Mouse (Mus musculus): ENCODE measurements around the gene Opcml. TPM values are rescaled to one million over a fixed set of nuclear protein-coding genes. Genes with fewer than 3 reads are reported as not detected.

Opcml gene
- total and polyA plus RNA-seq, 2 experiments from 2014 or later = 48.3 to 140 TPM

DNA sequence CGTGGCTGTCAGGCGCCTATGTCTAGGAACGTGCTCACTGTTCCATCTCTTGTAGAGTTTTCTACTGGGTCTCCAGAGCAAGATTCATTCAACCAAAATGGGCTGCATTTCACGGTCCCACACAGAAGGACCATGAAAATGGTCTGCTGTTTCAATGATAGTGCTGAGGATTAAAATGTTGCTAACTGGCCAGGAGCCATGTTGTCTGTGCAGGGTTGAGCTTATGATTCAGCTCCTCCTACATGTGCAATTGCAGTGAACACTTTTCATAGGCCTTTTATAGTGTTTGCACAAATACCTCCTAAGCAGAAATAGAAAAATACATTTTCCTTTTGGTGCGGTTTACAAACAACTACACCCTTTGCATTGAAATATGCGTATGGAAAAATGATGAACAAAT is 684.0 kb downstream of the Opcml start:
- TF ChIP-seq CTCF (IDR thresholded peaks at IDR 0.05; ENCODE audit: low read depth) = no peak
- H3K4me1 ChIP-seq (ENCODE audit: insufficient read depth) = no peaks in the 10 kb centered on the region
- no peaks in the 10 kb centered on the region for H3K27me3 ChIP-seq (ENCODE audit: insufficient read depth, low read length)
- H3K9me3 ChIP-seq (ENCODE audit: low read length) = no peaks in the 10 kb centered on the region
- H3K4me2 ChIP-seq (ENCODE audit: low read depth) = no peak overlapping the region
- no peak overlapping the region for H3K4me3 ChIP-seq (ENCODE audit: low read depth, low read length)
- ATAC-seq = no peak
- H3K36me3 ChIP-seq (ENCODE audit: insufficient read depth) = no peaks in the 10 kb centered on the region
- H3K9ac ChIP-seq = no peak overlapping the region
- DNase-seq = no peak
- 92% methylated on average over 6 of the region's 6 CpGs for WGBS
- H3K27ac ChIP-seq (ENCODE audit: low read depth, low read length) = no peak overlapping the region

DNA sequence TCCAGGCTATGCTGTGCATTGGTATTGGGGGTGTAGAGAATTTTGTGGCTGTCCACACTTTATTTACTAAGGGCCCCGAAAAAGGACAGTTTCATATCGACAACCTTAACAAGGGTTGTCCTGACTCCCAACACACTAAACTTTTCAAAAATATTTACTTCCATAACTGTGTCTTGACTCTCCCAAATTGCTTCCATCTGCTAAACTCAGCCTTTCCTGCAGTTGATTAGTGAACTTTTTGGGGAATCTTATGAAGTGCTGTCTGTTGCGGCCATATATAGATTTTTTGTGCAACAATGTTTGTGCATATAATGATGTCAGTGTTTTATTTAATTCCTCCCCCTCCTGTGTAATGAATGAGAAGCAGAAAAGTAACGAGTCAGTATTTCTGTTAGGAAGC is 690.7 kb downstream of the Opcml start:
- DNase-seq (no peak), ATAC-seq (no peak)
- Histone ChIP-seq H3K36me3 (ENCODE audit: insufficient read depth) (no peaks in the 10 kb centered on the region), H3K4me2 (ENCODE audit: low read depth) (no peak overlapping the region), H3K9me3 (ENCODE audit: low read length) (no peaks in the 10 kb centered on the region), H3K9ac (no peak overlapping the region), H3K27ac (ENCODE audit: low read depth, low read length) (no peak overlapping the region), H3K27me3 (ENCODE audit: insufficient read depth, low read length) (no peaks in the 10 kb centered on the region), H3K4me1 (ENCODE audit: insufficient read depth) (no peaks in the 10 kb centered on the region), H3K4me3 (ENCODE audit: low read depth, low read length) (no peak overlapping the region)
- no peak for TF ChIP-seq CTCF (IDR thresholded peaks at IDR 0.05; ENCODE audit: low read depth)
- 78% methylated on average over 4 of the region's 4 CpGs for WGBS

DNA sequence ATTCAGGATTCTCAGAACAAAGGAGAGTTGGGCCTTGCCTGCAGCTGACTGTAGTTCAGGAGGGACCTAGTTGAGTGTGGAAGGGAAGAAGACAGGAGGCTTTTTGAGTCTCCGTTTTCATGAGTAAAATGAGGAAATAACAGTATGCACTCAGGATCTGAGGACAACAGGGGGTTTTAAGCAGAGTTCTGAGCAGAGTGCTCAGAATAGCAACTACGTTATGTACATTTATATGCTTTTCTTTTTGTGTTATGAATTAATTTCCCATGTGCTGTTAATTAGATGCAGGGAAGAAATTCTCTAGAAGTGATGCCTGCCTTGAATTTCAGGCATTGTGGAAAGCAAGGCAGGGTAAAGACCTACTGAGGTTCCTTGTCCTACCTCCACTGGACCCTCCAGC is 697.9 kb downstream of the Opcml start:
- no peak for TF ChIP-seq CTCF (IDR thresholded peaks at IDR 0.05; ENCODE audit: low read depth)
- Histone ChIP-seq H3K4me2 (ENCODE audit: low read depth) (no peak overlapping the region), H3K9me3 (ENCODE audit: low read length) (no peaks in the 10 kb centered on the region), H3K27me3 (ENCODE audit: insufficient read depth, low read length) (no peaks in the 10 kb centered on the region), H3K36me3 (ENCODE audit: insufficient read depth) (no peaks in the 10 kb centered on the region), H3K4me3 (ENCODE audit: low read depth, low read length) (no peak overlapping the region), H3K9ac (no peak overlapping the region), H3K4me1 (ENCODE audit: insufficient read depth) (no peaks in the 10 kb centered on the region), H3K27ac (ENCODE audit: low read depth, low read length) (peak overlapping the region; percentile 9; the same call in 1 of the 2 replicates)
- DNase-seq (peak; percentile 25), ATAC-seq (peak; percentile 43; the same call in 1 of the 2 replicates)
- WGBS = 53% methylated on average over 2 of the region's 2 CpGs

DNA sequence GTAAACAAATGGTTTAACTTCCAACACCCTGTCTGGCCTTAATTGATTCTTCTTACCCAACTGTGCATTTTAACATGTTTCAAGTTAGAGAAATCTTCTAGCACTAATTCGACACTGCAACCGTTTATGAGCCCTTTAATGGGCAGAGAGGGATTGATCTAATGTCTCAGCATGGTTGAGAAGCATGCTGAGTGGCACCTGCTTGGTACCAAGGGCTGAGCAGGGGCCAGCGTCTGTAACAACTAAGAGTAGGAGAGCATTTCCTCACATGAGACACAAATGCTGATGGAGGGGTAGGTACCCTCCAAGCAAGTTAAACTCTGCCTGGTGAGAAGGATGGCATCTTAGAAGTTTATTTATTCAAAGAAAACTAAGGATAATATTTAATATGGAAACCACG is 699.3 kb downstream of the Opcml start:
- no peak for TF ChIP-seq CTCF (IDR thresholded peaks at IDR 0.05; ENCODE audit: low read depth)
- Histone ChIP-seq H3K36me3 (ENCODE audit: insufficient read depth) (no peaks in the 10 kb centered on the region), H3K9me3 (ENCODE audit: low read length) (no peaks in the 10 kb centered on the region), H3K4me2 (ENCODE audit: low read depth) (no peak overlapping the region), H3K27ac (ENCODE audit: low read depth, low read length) (no peak overlapping the region), H3K27me3 (ENCODE audit: insufficient read depth, low read length) (no peaks in the 10 kb centered on the region), H3K9ac (no peak overlapping the region), H3K4me1 (ENCODE audit: insufficient read depth) (no peaks in the 10 kb centered on the region), H3K4me3 (ENCODE audit: low read depth, low read length) (no peak overlapping the region)
- DNase-seq (no peak), ATAC-seq (no peak)
- 69% methylated on average over 4 of the region's 4 CpGs for WGBS

DNA sequence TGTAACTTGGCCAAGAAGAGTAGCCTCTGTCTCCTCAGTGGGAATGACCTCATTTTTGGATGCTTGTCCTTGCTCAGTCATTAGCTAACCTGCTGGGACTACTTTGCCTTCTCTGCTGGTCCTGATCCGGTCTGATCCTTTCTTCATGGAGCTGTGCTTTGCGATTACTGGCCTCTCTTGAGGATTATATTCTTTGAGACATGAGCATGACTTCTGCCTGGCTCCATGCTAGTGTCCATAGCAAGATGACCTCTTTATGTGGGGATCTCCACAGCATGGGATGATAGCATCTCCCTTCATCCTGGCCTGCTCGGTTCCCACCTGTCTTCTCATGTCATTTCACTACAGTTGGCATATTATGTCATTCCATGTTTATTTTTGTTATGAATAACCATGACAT is 699.8 kb downstream of the Opcml start:
- Histone ChIP-seq H3K9ac (no peak overlapping the region), H3K4me2 (ENCODE audit: low read depth) (no peak overlapping the region), H3K27ac (ENCODE audit: low read depth, low read length) (no peak overlapping the region), H3K9me3 (ENCODE audit: low read length) (no peaks in the 10 kb centered on the region), H3K27me3 (ENCODE audit: insufficient read depth, low read length) (no peaks in the 10 kb centered on the region), H3K36me3 (ENCODE audit: insufficient read depth) (no peaks in the 10 kb centered on the region), H3K4me1 (ENCODE audit: insufficient read depth) (no peaks in the 10 kb centered on the region), H3K4me3 (ENCODE audit: low read depth, low read length) (no peak overlapping the region)
- no peak for DNase-seq
- WGBS = 86% methylated on average over 3 of the region's 3 CpGs
- TF ChIP-seq CTCF (IDR thresholded peaks at IDR 0.05; ENCODE audit: low read depth) = no peak
- ATAC-seq = no peak

DNA sequence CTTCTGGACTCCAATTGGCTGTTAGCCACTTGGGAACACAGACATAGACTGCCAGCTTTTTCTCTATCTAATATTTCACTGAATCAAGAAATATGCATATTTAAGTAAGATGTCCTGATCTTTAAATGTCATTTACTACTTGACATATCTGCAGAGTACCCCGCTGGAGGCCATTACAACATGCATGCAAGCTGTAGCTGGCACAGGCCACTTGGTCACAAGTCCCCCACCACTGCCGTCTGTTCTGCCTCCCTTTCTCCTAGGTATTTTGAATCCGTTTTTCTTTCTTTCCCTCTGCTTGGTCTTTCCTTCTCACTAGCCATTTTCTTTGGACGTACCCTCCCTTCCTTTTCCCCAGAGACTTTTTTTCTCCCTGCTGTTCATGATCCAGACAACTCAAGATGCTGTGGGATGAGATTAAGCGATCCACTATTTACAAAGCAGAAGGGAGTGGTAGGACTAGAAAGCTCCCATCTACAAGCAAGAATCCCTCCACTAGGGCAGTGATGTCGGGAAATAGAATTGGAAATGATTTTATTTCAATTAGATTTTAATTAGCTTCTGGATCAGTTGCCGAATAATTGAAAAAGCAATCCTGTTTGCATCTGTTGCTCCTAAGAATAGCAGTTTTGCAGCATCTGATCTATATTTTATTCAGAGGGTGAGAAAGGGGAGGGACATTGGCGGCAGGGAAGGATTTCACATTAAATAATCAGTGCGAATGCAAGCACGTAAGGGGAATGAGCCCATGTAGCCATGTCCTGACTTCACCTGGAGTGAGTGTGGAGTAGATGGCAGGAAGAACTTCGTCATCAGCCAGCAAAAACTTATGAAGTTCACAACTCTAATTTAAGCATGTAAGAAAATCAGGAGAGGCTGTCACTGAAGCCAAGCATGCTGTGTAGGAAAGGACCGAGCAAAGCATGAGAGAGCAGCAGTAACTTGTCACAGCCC is 709.5 kb downstream of the Opcml start:
- Histone ChIP-seq H3K9ac (no peak overlapping the region), H3K27me3 (ENCODE audit: insufficient read depth, low read length) (no peaks in the 10 kb centered on the region), H3K4me3 (ENCODE audit: low read depth, low read length) (no peak overlapping the region), H3K9me3 (ENCODE audit: low read length) (no peaks in the 10 kb centered on the region), H3K27ac (ENCODE audit: low read depth, low read length) (peak overlapping the region; percentile 42; the same call in 1 of the 2 replicates), H3K4me2 (ENCODE audit: low read depth) (no peak overlapping the region), H3K36me3 (ENCODE audit: insufficient read depth) (no peaks in the 10 kb centered on the region), H3K4me1 (ENCODE audit: insufficient read depth) (no peaks in the 10 kb centered on the region)
- peak; percentile 50 for DNase-seq
- peak; percentile 67 for ATAC-seq
- WGBS = 52% methylated on average over 12 of the region's 12 CpGs
- no peak for TF ChIP-seq CTCF (IDR thresholded peaks at IDR 0.05; ENCODE audit: low read depth)

DNA sequence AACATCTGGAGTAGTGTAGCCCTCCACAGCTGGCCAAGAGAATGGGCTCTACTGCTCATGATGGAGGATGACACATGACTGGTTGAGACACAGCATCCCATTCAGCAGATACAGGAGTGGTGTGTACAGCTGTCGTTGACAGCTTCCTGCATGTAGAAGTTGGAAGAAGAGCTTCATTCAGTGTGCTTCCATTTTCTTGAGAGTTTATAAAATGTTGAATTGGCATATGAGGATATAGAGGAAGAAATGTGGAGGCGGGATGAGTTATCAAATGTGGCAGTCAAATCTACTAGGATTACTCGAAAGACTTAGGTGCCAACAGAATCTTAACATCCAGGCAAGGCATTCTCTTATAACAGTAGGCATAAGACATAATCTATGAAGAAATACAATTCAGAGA is 723.3 kb downstream of the Opcml start:
- TF ChIP-seq CTCF (IDR thresholded peaks at IDR 0.05; ENCODE audit: low read depth) = no peak
- Histone ChIP-seq H3K9me3 (ENCODE audit: low read length) (no peaks in the 10 kb centered on the region), H3K27ac (ENCODE audit: low read depth, low read length) (no peak overlapping the region), H3K36me3 (ENCODE audit: insufficient read depth) (no peaks in the 10 kb centered on the region), H3K4me2 (ENCODE audit: low read depth) (no peak overlapping the region), H3K4me3 (ENCODE audit: low read depth, low read length) (no peak overlapping the region), H3K9ac (no peak overlapping the region), H3K4me1 (ENCODE audit: insufficient read depth) (0 out of 2 replicates have a peak, but pooled peaks cover 2% of the 10 kb centered on the region), H3K27me3 (ENCODE audit: insufficient read depth, low read length) (no peaks in the 10 kb centered on the region)
- 92% methylated on average over 3 of the region's 3 CpGs for WGBS
- ATAC-seq = no peak
- no peak for DNase-seq

Data from forebrain, postnatal 0 days (tissue).